In the genomic region with DNA sequence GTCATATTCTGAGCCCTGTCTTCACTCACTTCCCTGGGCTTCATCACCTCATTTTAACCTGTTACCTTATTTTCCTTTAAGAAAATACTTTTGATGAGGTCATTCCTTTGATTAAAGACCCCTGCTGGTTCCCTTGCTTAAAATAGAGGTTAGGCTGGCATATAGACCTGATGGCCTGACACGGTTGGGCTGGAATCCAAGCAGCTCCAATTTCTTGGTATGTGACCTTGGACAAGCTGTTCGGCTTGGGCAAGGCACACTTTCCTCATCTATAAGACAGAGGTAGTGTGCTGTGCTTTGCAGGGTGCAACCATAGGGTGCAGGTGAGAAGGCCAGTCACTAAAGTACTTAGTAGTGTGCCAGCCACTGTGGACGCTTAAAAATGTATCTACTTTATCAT, we compare ENCODE assay signal across 15 mouse cellular contexts.
"Had no signal": no experiment of that assay in that cellular context is flagged by ENCODE, and none has a peak within 500 bp of the region (broad histone marks: within the 10 kb centered on the region; RNA-seq: fewer than 3 reads in every experiment).

No protein-coding gene starts in this region.

- ATAC-seq: lung, postnatal 0 days had no signal

- H3K4me3 ChIP-seq: limb, embryonic 10.5 days; liver, embryonic 15.5 days; myocyte; neural tube, embryonic 15.5 days had no signal

- DNase-seq: kidney, postnatal 10 days; layer of hippocampus, adult 9-11 months; lung, adult 2 months; lung, postnatal 36 days; midbrain, embryonic 14.5 days; right cerebral cortex, adult 18-20 months; right cerebral cortex, postnatal 25 days; thymus, adult 18-20 months; thymus, postnatal 14 days had no signal

- H3K27ac ChIP-seq: limb, embryonic 10.5 days; liver, embryonic 15.5 days; neural tube, embryonic 15.5 days; stomach, postnatal 0 days had no signal
